Mouse (Mus musculus) stomach, postnatal 0 days (tissue): ENCODE measurements at regions not wholly inside any gene's neighbourhood (a gene's known extent, or its start where the extent isn't known, plus 50 kb on each side); places are given as distances from the start of the nearest gene placed in this dataset.

Experiments
- CTCF ChIP-seq: IDR thresholded peaks from 2 replicates; pipeline ENCODE4 v1.5.1; 2016; ENCODE audit warnings: antibody characterized with exemption, low read depth, mild to moderate bottlenecking, moderate library complexity
- EP300 ChIP-seq: optimal IDR thresholded peaks from 2 replicates; pipeline ENCODE3; 2016; ENCODE audit warnings: antibody characterized with exemption

GRCm38 (mm10) chr11:64164796-64165195 is 85.5 kb upstream of the Cox10 start:
- TF ChIP-seq EP300, result no peak
- no peak for TF ChIP-seq CTCF
